Mouse (Mus musculus): ENCODE results near the gene Gm42742. TPM values are rescaled to one million over a fixed set of nuclear protein-coding genes. Genes with fewer than 3 reads are reported as not detected.

The Gm42742 gene
- polyA plus RNA-seq, 1 experiment, result 2.2 TPM

- TF ChIP-seq CTCF (IDR thresholded peaks at IDR 0.05; ENCODE audit: low read depth, low read length) (no peak), EP300 (IDR thresholded peaks at IDR 0.05; ENCODE audit: insufficient read depth, low read depth, low read length) (no peak), POLR2A (IDR thresholded peaks at IDR 0.05; ENCODE audit: insufficient read depth, low read length) (no peak)
- no peaks in the 10 kb centered on the region for H3K27me3 ChIP-seq (ENCODE audit: control insufficient read depth, insufficient read depth, low read length, poor library complexity, severe bottlenecking)
- H3K9ac ChIP-seq (ENCODE audit: low read depth, poor library complexity, severe bottlenecking), result peak overlapping the region; percentile 92
- no peaks in the 10 kb centered on the region for H3K9me3 ChIP-seq (replicated peaks; ENCODE audit: control insufficient read depth, insufficient read depth, low read length, poor library complexity, severe bottlenecking)
- H3K4me1 ChIP-seq (ENCODE audit: control insufficient read depth, insufficient read depth, low read length), result no peaks in the 10 kb centered on the region
- peaks cover 49% of the 10 kb centered on the region for H3K36me3 ChIP-seq (ENCODE audit: control insufficient read depth, insufficient read depth, low read length, poor library complexity, severe bottlenecking)
- peak overlapping the region; percentile 73 for H3K4me3 ChIP-seq (ENCODE audit: low read depth, low read length)
- H3K27ac ChIP-seq (ENCODE audit: insufficient read depth, low read length), result peak overlapping the region; percentile 8; the same call in 1 of the 2 replicates
Measured at GRCm38 (mm10) chr7:127025556-127026160, 4.8 kb upstream of the Gm42742 start.

- Histone ChIP-seq H3K36me3 (ENCODE audit: control insufficient read depth, insufficient read depth, low read length, poor library complexity, severe bottlenecking) (peaks cover 42% of the 10 kb centered on the region), H3K9ac (ENCODE audit: low read depth, poor library complexity, severe bottlenecking) (peak overlapping the region; percentile 92), H3K9me3 (replicated peaks; ENCODE audit: control insufficient read depth, insufficient read depth, low read length, poor library complexity, severe bottlenecking) (no peaks in the 10 kb centered on the region), H3K4me1 (ENCODE audit: control insufficient read depth, insufficient read depth, low read length) (no peaks in the 10 kb centered on the region), H3K27me3 (ENCODE audit: control insufficient read depth, insufficient read depth, low read length, poor library complexity, severe bottlenecking) (no peaks in the 10 kb centered on the region), H3K27ac (ENCODE audit: insufficient read depth, low read length) (peak overlapping the region; percentile 8), H3K4me3 (ENCODE audit: low read depth, low read length) (peak overlapping the region; percentile 73)
- peak; percentile 62 for TF ChIP-seq POLR2A (IDR thresholded peaks at IDR 0.05; ENCODE audit: insufficient read depth, low read length)
- no peak for TF ChIP-seq CTCF (IDR thresholded peaks at IDR 0.05; ENCODE audit: low read depth, low read length)
Measured at GRCm38 (mm10) chr7:127024755-127025555, 4.1 kb upstream of the Gm42742 start.

- Histone ChIP-seq H3K4me1 (ENCODE audit: control insufficient read depth, insufficient read depth, low read length) (no peaks in the 10 kb centered on the region), H3K4me3 (ENCODE audit: low read depth, low read length) (peak overlapping the region; percentile 73), H3K36me3 (ENCODE audit: control insufficient read depth, insufficient read depth, low read length, poor library complexity, severe bottlenecking) (peaks cover 33% of the 10 kb centered on the region), H3K27ac (ENCODE audit: insufficient read depth, low read length) (peak overlapping the region; percentile 3), H3K27me3 (ENCODE audit: control insufficient read depth, insufficient read depth, low read length, poor library complexity, severe bottlenecking) (no peaks in the 10 kb centered on the region), H3K9ac (ENCODE audit: low read depth, poor library complexity, severe bottlenecking) (peak overlapping the region; percentile 92), H3K9me3 (replicated peaks; ENCODE audit: control insufficient read depth, insufficient read depth, low read length, poor library complexity, severe bottlenecking) (no peaks in the 10 kb centered on the region)
- TF ChIP-seq EP300 (IDR thresholded peaks at IDR 0.05; ENCODE audit: insufficient read depth, low read depth, low read length), result no peak
- TF ChIP-seq CTCF (IDR thresholded peaks at IDR 0.05; ENCODE audit: low read depth, low read length), result no peak
- TF ChIP-seq POLR2A (IDR thresholded peaks at IDR 0.05; ENCODE audit: insufficient read depth, low read length), result no peak
Measured at GRCm38 (mm10) chr7:127023896-127024690, 3.2 kb upstream of the Gm42742 start.

- H3K9ac ChIP-seq (ENCODE audit: low read depth, poor library complexity, severe bottlenecking), result peak overlapping the region; percentile 92
- H3K4me1 ChIP-seq (ENCODE audit: control insufficient read depth, insufficient read depth, low read length), result no peaks in the 10 kb centered on the region
- TF ChIP-seq CTCF (IDR thresholded peaks at IDR 0.05; ENCODE audit: low read depth, low read length) (no peak), EP300 (IDR thresholded peaks at IDR 0.05; ENCODE audit: insufficient read depth, low read depth, low read length) (no peak), POLR2A (IDR thresholded peaks at IDR 0.05; ENCODE audit: insufficient read depth, low read length) (no peak)
- H3K27me3 ChIP-seq (ENCODE audit: control insufficient read depth, insufficient read depth, low read length, poor library complexity, severe bottlenecking), result no peaks in the 10 kb centered on the region
- peak overlapping the region; percentile 73 for H3K4me3 ChIP-seq (ENCODE audit: low read depth, low read length)
- H3K27ac ChIP-seq (ENCODE audit: insufficient read depth, low read length), result no peak overlapping the region
- H3K36me3 ChIP-seq (ENCODE audit: control insufficient read depth, insufficient read depth, low read length, poor library complexity, severe bottlenecking), result peaks cover 25% of the 10 kb centered on the region
- H3K9me3 ChIP-seq (replicated peaks; ENCODE audit: control insufficient read depth, insufficient read depth, low read length, poor library complexity, severe bottlenecking), result no peaks in the 10 kb centered on the region
Measured at GRCm38 (mm10) chr7:127023272-127023691, 2.4 kb upstream of the Gm42742 start.

GRCm38 (mm10) chr7:127022528-127023271 lies 1.8 kb upstream of the Gm42742 start:
- Histone ChIP-seq H3K27me3 (ENCODE audit: control insufficient read depth, insufficient read depth, low read length, poor library complexity, severe bottlenecking) (no peaks in the 10 kb centered on the region), H3K27ac (ENCODE audit: insufficient read depth, low read length) (peak overlapping the region; percentile 37), H3K4me1 (ENCODE audit: control insufficient read depth, insufficient read depth, low read length) (no peaks in the 10 kb centered on the region), H3K36me3 (ENCODE audit: control insufficient read depth, insufficient read depth, low read length, poor library complexity, severe bottlenecking) (peaks cover 24% of the 10 kb centered on the region), H3K9me3 (replicated peaks; ENCODE audit: control insufficient read depth, insufficient read depth, low read length, poor library complexity, severe bottlenecking) (no peaks in the 10 kb centered on the region), H3K4me3 (ENCODE audit: low read depth, low read length) (peak overlapping the region; percentile 73), H3K9ac (ENCODE audit: low read depth, poor library complexity, severe bottlenecking) (peak overlapping the region; percentile 92)
- TF ChIP-seq EP300 (IDR thresholded peaks at IDR 0.05; ENCODE audit: insufficient read depth, low read depth, low read length) (no peak), CTCF (IDR thresholded peaks at IDR 0.05; ENCODE audit: low read depth, low read length) (no peak), POLR2A (IDR thresholded peaks at IDR 0.05; ENCODE audit: insufficient read depth, low read length) (no peak)

All from ES-Bruce4 (cell line).